Mouse (Mus musculus): Measurements from ENCODE around the gene Ctf1.
A peak's percentile ranks its signal among the peaks of the same experiment; 100 is the strongest.

Gene Ctf1

DNA sequence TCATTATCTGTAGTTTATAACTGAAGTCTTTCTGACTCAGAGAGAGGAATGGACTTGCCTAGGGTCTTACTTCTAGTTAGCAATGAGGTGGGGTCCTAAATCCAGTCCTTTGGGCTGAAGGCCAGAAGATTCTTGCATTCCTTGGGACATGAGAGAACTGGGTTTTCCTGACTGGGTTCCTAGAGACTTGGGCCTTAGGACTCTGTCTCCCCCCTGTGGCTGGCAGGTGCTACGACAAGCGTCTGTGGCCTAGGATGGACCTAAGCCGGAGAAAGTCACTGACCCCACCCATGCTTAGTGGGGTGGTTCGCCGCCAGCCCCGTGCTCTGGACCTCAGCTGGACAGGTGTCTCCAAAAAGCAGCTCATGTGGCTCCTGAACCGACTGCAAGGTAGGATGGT is 48.5 kb downstream of the Ctf1 start:
- DNase-seq (ENCODE audit: low read depth, low spot score), result peak; percentile 80
- no peaks in the 10 kb centered on the region for H3K36me3 ChIP-seq (ENCODE audit: control insufficient read depth, insufficient read depth, low read length, poor library complexity, severe bottlenecking)
- H3K27me3 ChIP-seq (ENCODE audit: control insufficient read depth, insufficient read depth, low read length, poor library complexity, severe bottlenecking), result no peaks in the 10 kb centered on the region

DNA sequence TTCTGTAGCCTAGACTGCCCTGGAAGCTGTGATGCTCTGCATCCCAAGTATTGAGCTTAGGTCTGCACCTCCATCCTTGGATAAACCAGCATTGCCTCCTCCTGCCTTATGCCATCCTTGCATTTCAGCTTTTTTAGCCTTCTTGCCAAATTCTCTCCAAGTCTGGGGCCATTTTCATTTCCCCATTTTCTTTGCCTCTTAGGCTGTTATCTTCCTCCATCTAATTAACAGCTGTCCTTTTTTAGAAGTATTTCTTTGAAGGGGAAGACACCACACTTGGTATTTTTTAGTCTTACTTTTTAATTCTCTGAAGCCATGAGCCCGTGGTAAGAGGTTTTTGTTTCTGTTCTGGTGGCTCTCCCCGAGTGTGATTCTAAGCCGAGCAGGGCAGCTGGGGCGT is 51.1 kb downstream of the Ctf1 start:
- DNase-seq (ENCODE audit: low read depth, low spot score), result no peak
- no peaks in the 10 kb centered on the region for H3K27me3 ChIP-seq (ENCODE audit: control insufficient read depth, insufficient read depth, low read length, poor library complexity, severe bottlenecking)
- peaks cover 1% of the 10 kb centered on the region; the same call in 1 of the 2 replicates for H3K36me3 ChIP-seq (ENCODE audit: control insufficient read depth, insufficient read depth, low read length, poor library complexity, severe bottlenecking)

DNA sequence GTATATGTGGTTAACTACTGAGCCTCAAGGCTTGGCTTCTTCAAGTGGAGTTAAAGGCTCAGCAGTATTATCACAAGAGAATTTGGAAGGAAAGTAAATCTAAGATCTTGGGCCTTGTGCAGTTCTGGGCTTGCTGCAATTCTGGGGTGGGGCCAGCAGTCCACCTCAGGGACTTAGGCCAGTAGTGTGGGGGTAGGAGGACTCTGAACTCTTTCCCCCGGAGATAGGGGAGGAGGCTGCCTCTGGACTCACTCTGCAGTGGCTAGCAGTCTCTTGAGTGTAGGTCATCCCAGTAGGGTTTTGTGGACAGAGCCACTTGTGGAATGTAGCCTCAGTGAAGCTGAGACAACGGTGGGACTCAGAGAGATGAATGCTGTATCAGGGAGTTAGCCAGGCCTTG is 53.2 kb downstream of the Ctf1 start:
- Histone ChIP-seq H3K27me3 (ENCODE audit: control insufficient read depth, insufficient read depth, low read length, poor library complexity, severe bottlenecking) (no peaks in the 10 kb centered on the region), H3K36me3 (ENCODE audit: control insufficient read depth, insufficient read depth, low read length, poor library complexity, severe bottlenecking) (peaks cover 1% of the 10 kb centered on the region; the same call in 1 of the 2 replicates)
- DNase-seq (ENCODE audit: low read depth, low spot score), result no peak

DNA sequence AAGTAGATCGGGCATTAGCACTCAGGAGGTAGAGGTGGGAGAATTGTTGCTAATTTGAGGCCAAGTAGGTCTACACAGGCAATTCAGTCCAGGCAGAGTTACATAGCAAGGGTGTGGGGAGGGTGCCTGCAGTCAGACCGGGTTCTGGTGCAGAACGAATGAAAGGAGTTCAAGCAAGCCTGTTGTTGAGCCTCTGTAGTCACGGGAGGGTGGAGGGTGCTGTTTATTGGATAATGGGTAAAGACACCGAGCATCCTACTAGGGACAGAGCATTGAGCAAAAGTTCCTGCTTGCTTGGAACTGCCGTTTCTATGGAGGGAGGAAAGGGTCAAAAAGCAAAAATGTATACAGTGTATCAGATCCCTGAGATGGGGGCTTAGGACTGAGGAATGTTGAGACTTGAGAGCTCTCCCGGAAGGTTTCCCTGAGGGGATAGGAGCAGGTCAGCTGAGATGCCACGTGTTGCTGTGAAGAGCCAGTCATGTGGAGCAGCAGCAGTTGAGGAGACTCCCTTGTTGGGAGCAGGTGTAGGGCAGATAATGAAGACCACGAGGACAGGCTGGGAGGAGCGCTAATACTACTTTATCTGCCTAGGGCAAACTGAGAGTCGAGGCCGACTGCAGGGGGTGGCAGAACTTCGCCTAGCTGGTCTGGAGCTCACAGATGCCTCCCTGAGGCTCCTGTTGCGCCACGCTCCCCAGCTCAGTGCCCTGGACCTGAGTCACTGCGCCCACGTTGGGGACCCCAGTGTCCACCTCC is 54.5 kb downstream of the Ctf1 start:
- H3K36me3 ChIP-seq (ENCODE audit: control insufficient read depth, insufficient read depth, low read length, poor library complexity, severe bottlenecking), result peaks cover 1% of the 10 kb centered on the region; the same call in 1 of the 2 replicates
- DNase-seq (ENCODE audit: low read depth, low spot score), result no peak
- H3K27me3 ChIP-seq (ENCODE audit: control insufficient read depth, insufficient read depth, low read length, poor library complexity, severe bottlenecking), result no peaks in the 10 kb centered on the region

Data from splenic B cell, adult 2 months (primary cell).